ENCODE assay signal across 7 mouse cellular contexts in the genomic region with DNA sequence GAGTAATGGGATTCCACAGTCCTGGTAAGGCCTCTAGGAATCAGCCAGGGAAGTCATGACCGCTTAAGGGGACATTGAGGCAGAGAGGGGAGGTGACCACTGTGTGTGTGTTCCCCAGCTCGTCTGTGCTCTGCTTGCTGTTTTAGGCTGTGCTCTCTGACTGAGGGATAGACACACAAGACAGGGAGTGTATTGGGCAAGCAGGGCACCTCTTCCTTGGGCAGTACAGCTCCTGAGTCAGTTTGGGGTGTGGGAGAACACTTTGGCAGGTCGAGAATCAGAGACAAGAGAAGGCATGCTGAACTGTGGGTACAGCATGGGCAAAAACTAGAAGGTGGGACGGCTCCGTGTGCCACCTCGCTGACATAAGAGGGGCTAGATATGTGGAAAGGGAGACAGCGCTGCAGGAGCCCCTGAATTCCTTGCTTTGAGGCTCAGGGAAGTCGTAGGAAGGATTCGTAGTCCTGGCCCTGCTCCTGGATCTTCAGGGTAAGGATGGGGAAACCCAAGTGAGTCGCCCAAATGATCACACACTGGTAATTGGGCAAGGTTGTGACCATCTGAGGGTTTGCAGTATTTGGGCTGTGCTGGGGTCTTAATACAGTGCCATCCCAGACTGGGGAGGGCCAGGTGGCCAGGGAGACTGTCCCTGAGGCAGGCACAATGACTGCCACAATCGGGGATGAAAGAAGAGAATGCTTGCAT. TPM values are rescaled to one million over a fixed set of nuclear protein-coding genes. Genes with fewer than 3 reads are reported as not detected.
DNase-seq lines count a peak whose midpoint lies in the region; ATAC-seq and TF ChIP-seq lines count a peak whose summit lies in the region.

No protein-coding gene starts in this region.

- H3K4me3 ChIP-seq in lung, adult 2 months (replicated peaks; ENCODE audit: extremely low read depth, low read depth, low read length): peak overlapping the region; percentile 95
- peak overlapping the region; percentile 61 for H3K4me3 ChIP-seq in embryonic fibroblast, embryonic 13.5 days (ENCODE audit: insufficient read depth, low read length)
- H3K4me3 ChIP-seq in intestine, embryonic 14.5 days (ENCODE audit: low read depth, low read length): peak overlapping the region; percentile 59
- peak overlapping the region; percentile 57 for H3K4me3 ChIP-seq in neural tube, embryonic 13.5 days

- H3K4me1 ChIP-seq in lung, adult 2 months (ENCODE audit: control insufficient read depth, insufficient read depth, low read length): peaks cover 30% of the 10 kb centered on the region
- H3K4me1 ChIP-seq in embryonic fibroblast, embryonic 13.5 days (ENCODE audit: control insufficient read depth, insufficient read depth, low read length): 0 out of 2 replicates have a peak, but pooled peaks cover 7% of the 10 kb centered on the region
- H3K4me1 ChIP-seq in intestine, embryonic 14.5 days (replicated peaks; ENCODE audit: control insufficient read depth, insufficient read depth, low read length): peaks cover 10% of the 10 kb centered on the region; the same call in 1 of the 2 replicates
- peaks cover 18% of the 10 kb centered on the region for H3K4me1 ChIP-seq in neural tube, embryonic 13.5 days (replicated peaks)

- 37% methylated on average over 11 of the region's 11 CpGs for WGBS in lung, adult 2 months
- WGBS in intestine, embryonic 14.5 days: 75% methylated on average over 11 of the region's 11 CpGs
- WGBS in neural tube, embryonic 13.5 days: 78% methylated on average over 11 of the region's 11 CpGs

- no peaks in the 10 kb centered on the region for H3K27me3 ChIP-seq in intestine, embryonic 14.5 days (replicated peaks; ENCODE audit: control insufficient read depth, insufficient read depth, low read length)
- peaks cover 32% of the 10 kb centered on the region for H3K27me3 ChIP-seq in neural tube, embryonic 13.5 days

- no peak for DNase-seq in lung, adult 2 months
- no peak for DNase-seq in lung, postnatal 36 days
- no peak for DNase-seq in intestine, embryonic 14.5 days (ENCODE audit: low spot score)
- DNase-seq in cerebellum, adult 9-10 months: no peak
- no peak for DNase-seq in cerebellum, adult 11-12 months

- peak overlapping the region; percentile 94 for H3K4me2 ChIP-seq in intestine, embryonic 14.5 days (ENCODE audit: low read length)
- H3K4me2 ChIP-seq in neural tube, embryonic 13.5 days: peak overlapping the region; percentile 97

- peak overlapping the region; percentile 64; the same call in 1 of the 2 replicates for H3K9ac ChIP-seq in intestine, embryonic 14.5 days (ENCODE audit: low read length)
- H3K9ac ChIP-seq in neural tube, embryonic 13.5 days: no peak overlapping the region

- peak; percentile 4; the same call in 1 of the 2 replicates for TF ChIP-seq POLR2A in lung, adult 2 months (IDR thresholded peaks at IDR 0.05; ENCODE audit: borderline replicate concordance, extremely low read depth, low read depth, low read length)
- peak; percentile 31; the same call in 1 of the 2 replicates for TF ChIP-seq POLR2A in embryonic fibroblast, embryonic 13.5 days (IDR thresholded peaks at IDR 0.05; ENCODE audit: low read depth, low read length)

- H3K36me3 ChIP-seq in intestine, embryonic 14.5 days (ENCODE audit: control insufficient read depth, insufficient read depth, low read length): no peaks in the 10 kb centered on the region
- H3K36me3 ChIP-seq in neural tube, embryonic 13.5 days: no peaks in the 10 kb centered on the region

- peak overlapping the region; percentile 9 for H3K27ac ChIP-seq in embryonic fibroblast, embryonic 13.5 days (ENCODE audit: insufficient read depth, low read length)
- H3K27ac ChIP-seq in intestine, embryonic 14.5 days (ENCODE audit: low read depth): no peak overlapping the region
- no peak overlapping the region for H3K27ac ChIP-seq in neural tube, embryonic 13.5 days (replicated peaks)

- no peak for TF ChIP-seq CTCF in lung, adult 2 months (IDR thresholded peaks at IDR 0.05; ENCODE audit: insufficient read depth, low read length)
- no peak for TF ChIP-seq CTCF in embryonic fibroblast, embryonic 13.5 days (IDR thresholded peaks at IDR 0.05; ENCODE audit: borderline replicate concordance, insufficient read depth, low read length)

- H3K9me3 ChIP-seq in intestine, embryonic 14.5 days (ENCODE audit: control insufficient read depth, low read length): no peaks in the 10 kb centered on the region
- no peaks in the 10 kb centered on the region for H3K9me3 ChIP-seq in neural tube, embryonic 13.5 days

- ATAC-seq in intestine, embryonic 14.5 days (replicated peaks; ENCODE audit: low FRiP score, low TSS enrichment, low read depth): no peak
- no peak for ATAC-seq in neural tube, embryonic 13.5 days (ENCODE audit: low read depth)

RNA-seq across cellular contexts. Expression of a gene that starts 1.1 kb away (rescaled TPM):
- polyA plus RNA-seq in lung, adult 2 months (2012; rRNA removed): 75.3 and 85.2 TPM in 2 replicates
- 45.7 and 58.6 TPM in 2 replicates for polyA plus RNA-seq in embryonic fibroblast, embryonic 13.5 days (2011; ENCODE audit: insufficient read length, low read depth, missing spikeins)
- 6.2 and 8.2 TPM in 2 replicates for polyA plus RNA-seq in intestine, embryonic 14.5 days (2014; fragmentation: Nextera tagmentation; extraction: Ambion mirVana)
- polyA plus RNA-seq in neural tube, embryonic 13.5 days (2015; fragmentation: Nextera tagmentation; extraction: Ambion mirVana): 4.3 and 5.5 TPM in 2 replicates

RNA-seq across cellular contexts. Expression of a gene that starts 50.2 kb away (rescaled TPM):
- polyA plus RNA-seq in lung, adult 2 months (2012; rRNA removed): 7.6 and 8.8 TPM in 2 replicates
- polyA plus RNA-seq in embryonic fibroblast, embryonic 13.5 days (2011; ENCODE audit: insufficient read length, low read depth, missing spikeins): 0.25 TPM in 1 of 2 replicates, not detected in the other
- 0.37 and 0.40 TPM in 2 replicates for polyA plus RNA-seq in intestine, embryonic 14.5 days (2014; fragmentation: Nextera tagmentation; extraction: Ambion mirVana)
- polyA plus RNA-seq in neural tube, embryonic 13.5 days (2015; fragmentation: Nextera tagmentation; extraction: Ambion mirVana): 0.25 and 0.61 TPM in 2 replicates
